Mouse (Mus musculus) thymus, adult 2 months (tissue): ENCODE measurements around the gene Fga.

ENCODE experiments used
- CTCF ChIP-seq: fragments of 200-500 bp; IDR thresholded peaks from 2 replicates; pipeline ENCODE4 v1.5.1; 2012; ENCODE audit warnings: mild to moderate bottlenecking, control low read depth, low read length, moderate library complexity, borderline replicate concordance; ENCODE audit not compliant: control insufficient read depth, poor library complexity, insufficient read depth; ENCODE audit errors: extremely low read depth
- POLR2A ChIP-seq: fragments of 200-500 bp; IDR thresholded peaks from 2 replicates; pipeline ENCODE4 v1.6.1; 2012; ENCODE audit warnings: mild to moderate bottlenecking, low read length, control low read depth, moderate library complexity; ENCODE audit not compliant: control insufficient read depth, poor library complexity, insufficient read depth; ENCODE audit errors: extremely low read depth

DNA sequence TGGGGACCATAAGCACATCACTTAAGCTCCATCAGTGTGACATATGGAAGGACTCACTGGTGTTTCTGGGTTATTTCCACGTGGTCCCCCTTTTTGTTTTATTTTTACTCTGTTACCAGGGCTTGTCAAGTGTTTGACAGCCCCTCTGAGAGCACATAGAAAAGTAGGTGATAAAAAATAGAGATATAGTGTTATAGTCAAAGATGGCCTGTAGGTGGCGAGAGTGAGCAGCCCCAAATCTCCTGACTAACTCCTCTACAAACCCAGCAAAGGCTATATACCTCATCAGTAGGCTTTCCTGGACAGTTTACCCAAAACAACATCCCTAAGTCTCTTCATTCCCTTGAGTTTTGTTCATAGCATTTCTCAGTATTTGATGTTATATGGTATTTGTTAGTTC lies 23.7 kb upstream of the Fga start:
- TF ChIP-seq CTCF: no peak
- TF ChIP-seq POLR2A: no peak
